Mouse (Mus musculus): ENCODE data around the gene Prdm15.

DNA sequence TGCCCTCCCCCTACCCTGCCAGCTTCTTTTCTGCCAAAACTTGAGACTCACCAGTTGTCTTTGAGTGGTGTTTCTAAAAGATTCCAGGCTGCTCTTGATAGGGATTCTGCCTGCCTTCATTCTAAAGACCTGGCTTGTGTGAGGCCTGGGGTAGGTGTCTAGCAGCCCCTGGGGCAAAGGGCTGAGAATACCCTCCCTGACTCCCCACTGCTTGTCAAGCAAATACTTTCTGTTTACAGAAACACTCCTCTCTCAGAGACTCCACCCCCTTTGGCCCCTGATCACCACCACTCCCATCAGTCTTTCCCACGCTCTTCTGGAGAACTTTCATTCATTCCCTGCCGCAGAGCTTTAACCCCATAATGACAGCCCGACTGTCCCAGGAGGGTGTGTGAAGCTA is 85.1 kb downstream of the Prdm15 start:
- TF ChIP-seq POLR2A (IDR thresholded peaks at IDR 0.05; ENCODE audit: borderline replicate concordance, extremely low read depth, insufficient read depth, insufficient read length, poor library complexity, severe bottlenecking) (no peak), CTCF (IDR thresholded peaks at IDR 0.05; ENCODE audit: borderline replicate concordance, extremely low read depth, insufficient read depth, insufficient read length) (no peak)

All from brain, embryonic 14.5 days (tissue).